Comparison of ENCODE assay signal across 9 mouse cellular contexts in genomic region chr8:120393871-120394275, GRCm38 (mm10).
DNase-seq lines count a peak whose midpoint lies in the region; ATAC-seq lines count a peak whose summit lies in the region.
"Had no signal": no experiment of that assay in that cellular context is flagged by ENCODE, and none has a peak within 500 bp of the region (broad histone marks: within the 10 kb centered on the region; RNA-seq: fewer than 3 reads in every experiment).

No protein-coding gene starts in this region.

- 0 out of 2 replicates have a peak overlapping the region, but pooled peaks have one; percentile 15 for H3K27ac ChIP-seq in heart, embryonic 13.5 days (replicated peaks)
- H3K27ac ChIP-seq in heart, embryonic 12.5 days (ENCODE audit: poor library complexity, severe bottlenecking), result no peak overlapping the region
- peak overlapping the region; percentile 35 for H3K27ac ChIP-seq in embryonic facial prominence, embryonic 13.5 days

- no peak overlapping the region; the same call in 1 of the 2 replicates for H3K9ac ChIP-seq in heart, embryonic 13.5 days
- H3K9ac ChIP-seq in heart, embryonic 12.5 days, result no peak overlapping the region
- no peak overlapping the region for H3K9ac ChIP-seq in embryonic facial prominence, embryonic 13.5 days

- H3K4me1 ChIP-seq in heart, embryonic 13.5 days, result peaks cover 30% of the 10 kb centered on the region
- peaks cover 30% of the 10 kb centered on the region for H3K4me1 ChIP-seq in heart, embryonic 12.5 days (replicated peaks)
- H3K4me1 ChIP-seq in embryonic facial prominence, embryonic 13.5 days, result peaks cover 68% of the 10 kb centered on the region

- no peaks in the 10 kb centered on the region for H3K36me3 ChIP-seq in heart, embryonic 13.5 days
- no peaks in the 10 kb centered on the region for H3K36me3 ChIP-seq in heart, embryonic 12.5 days
- H3K36me3 ChIP-seq in embryonic facial prominence, embryonic 13.5 days, result no peaks in the 10 kb centered on the region

- no peak for ATAC-seq in heart, embryonic 13.5 days (ENCODE audit: extremely low read depth, insufficient number of reproducible peaks, low FRiP score, low TSS enrichment)
- no peak for ATAC-seq in heart, embryonic 12.5 days (ENCODE audit: insufficient number of reproducible peaks, low FRiP score)
- ATAC-seq in embryonic facial prominence, embryonic 13.5 days (ENCODE audit: insufficient number of reproducible peaks, insufficient read depth, low FRiP score, low TSS enrichment, low read depth), result no peak

- H3K4me2 ChIP-seq in heart, embryonic 13.5 days, result no peak overlapping the region
- no peak overlapping the region for H3K4me2 ChIP-seq in heart, embryonic 12.5 days
- H3K4me2 ChIP-seq in embryonic facial prominence, embryonic 13.5 days, result no peak overlapping the region

- no peaks in the 10 kb centered on the region for H3K27me3 ChIP-seq in heart, embryonic 13.5 days (replicated peaks)
- H3K27me3 ChIP-seq in heart, embryonic 12.5 days (replicated peaks), result no peaks in the 10 kb centered on the region
- H3K27me3 ChIP-seq in embryonic facial prominence, embryonic 13.5 days, result no peaks in the 10 kb centered on the region

- DNase-seq in adrenal gland, postnatal 25 days, result peak; percentile 46
- DNase-seq in layer of hippocampus, postnatal 14 days (ENCODE audit: low spot score in 2 of 2), result peak; percentile 71 to 90
- DNase-seq in urinary bladder, postnatal 4 days (ENCODE audit: low spot score in 2 of 2), result no peak
- DNase-seq in kidney, adult 9 months, result no peak
- DNase-seq in urinary bladder, postnatal 10 days (ENCODE audit: low spot score), result no peak

- no peaks in the 10 kb centered on the region for H3K9me3 ChIP-seq in heart, embryonic 13.5 days
- no peaks in the 10 kb centered on the region; the same call in 1 of the 2 replicates for H3K9me3 ChIP-seq in heart, embryonic 12.5 days (replicated peaks)
- H3K9me3 ChIP-seq in embryonic facial prominence, embryonic 13.5 days, result no peaks in the 10 kb centered on the region

- H3K4me3 ChIP-seq in heart, embryonic 13.5 days, result no peak overlapping the region
- no peak overlapping the region for H3K4me3 ChIP-seq in heart, embryonic 12.5 days
- no peak overlapping the region for H3K4me3 ChIP-seq in embryonic facial prominence, embryonic 13.5 days
- H3K4me3 ChIP-seq: erythroblast, embryonic 14.5 days had no signal

- WGBS in heart, embryonic 13.5 days, result 68% methylated on average over 9 of the region's 9 CpGs
- 76% methylated on average over 9 of the region's 9 CpGs for WGBS in heart, embryonic 12.5 days
- WGBS in embryonic facial prominence, embryonic 13.5 days, result 69% methylated on average over 9 of the region's 9 CpGs

Comparison
In these comparisons a context has a peak if more than half of its experiments do, and no peak if none do; other contexts are left out.
1. DNase-seq: peak in adrenal gland, postnatal 25 days (single experiment) and layer of hippocampus, postnatal 14 days (2 of 2); none in urinary bladder, postnatal 4 days (0 of 2), kidney, adult 9 months (single experiment) and urinary bladder, postnatal 10 days (single experiment).